Mouse (Mus musculus) thymus, postnatal 4 days (tissue): ENCODE results near the gene Hamp2.
"Not testable (repeated sequence)": the region's sequence is repeated elsewhere in the genome, so short reads cannot be mapped to it uniquely, and the experiment has no call there.

Source experiments
- DNase-seq: peaks from one replicate; pipeline ENCODE4 v3.0.0; 2021

Gene Hamp2

GRCm38 (mm10) chr7:30924581-30924980, at the start of gene Hamp2:
TSS of gene Hamp2 (minus strand) at chr7:30924681.
- DNase-seq: not testable (repeated sequence)

- peak; percentile 95 for DNase-seq
Observed at GRCm38 (mm10) chr7:30973501-30974289, 49.2 kb upstream of the Hamp2 start, which contains the start of gene Fam187b. TSS of gene Fam187b (plus strand) at chr7:30973790.

DNA sequence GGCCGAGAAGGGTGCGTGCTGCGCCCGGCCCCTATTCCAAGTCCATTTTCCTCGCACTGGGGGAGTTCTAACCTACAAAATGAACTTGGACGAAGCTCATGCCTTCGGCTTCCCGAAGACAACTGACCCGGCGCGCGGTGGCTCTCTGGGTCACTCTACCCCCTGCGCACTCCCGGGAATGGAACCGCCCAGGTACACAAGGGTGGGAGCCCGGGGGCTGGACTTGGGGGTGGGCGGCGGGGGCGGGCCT, 48.7 kb upstream of the Hamp2 start, which contains the start of gene Lsr:
TSS of gene Lsr (minus strand) at position 214 of the 250 bp plus-strand sequence.
- no peak for DNase-seq

- no peak for DNase-seq
Observed at GRCm38 (mm10) chr7:30972426-30973250, 48.2 kb upstream of the Hamp2 start.

DNA sequence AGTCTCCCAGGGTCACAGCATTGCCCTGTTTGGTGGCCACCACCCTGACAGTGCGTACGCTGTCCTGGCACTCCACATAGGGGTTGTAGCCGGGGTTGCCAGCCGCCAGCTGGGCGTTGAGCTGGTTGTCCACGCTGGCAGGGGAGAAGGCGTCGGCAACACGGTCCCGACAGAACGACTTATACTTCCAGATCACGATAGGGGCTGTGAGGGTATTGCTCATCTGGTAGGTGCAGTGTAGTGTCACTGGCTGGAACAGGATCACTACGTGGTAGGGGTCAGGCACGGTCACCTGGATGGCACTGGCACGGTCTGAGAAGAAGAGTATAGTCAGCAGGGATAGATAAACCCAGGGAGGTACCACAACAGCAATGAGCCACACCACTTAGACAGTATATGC, 47.4 kb upstream of the Hamp2 start:
- no peak for DNase-seq

DNA sequence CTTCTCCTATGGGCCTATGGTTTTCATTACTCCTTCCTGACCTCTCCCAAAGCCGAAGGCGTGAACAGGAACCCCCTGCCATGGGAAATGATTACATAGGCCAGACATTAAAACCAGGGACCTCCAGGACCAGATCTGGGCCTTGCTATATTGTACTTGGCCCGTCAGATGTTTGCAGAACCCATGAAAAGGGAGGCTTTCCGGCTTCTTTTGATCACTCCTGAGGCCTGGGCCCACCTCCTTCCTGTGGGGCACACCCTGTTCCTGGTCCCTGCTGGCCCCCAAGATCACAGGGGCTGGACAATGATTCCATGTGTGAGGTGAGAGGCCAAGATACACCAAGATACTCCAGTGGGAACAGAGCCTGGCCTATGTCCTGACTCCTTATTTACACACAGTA, 44.7 kb upstream of the Hamp2 start:
- DNase-seq: no peak

GRCm38 (mm10) chr7:30968611-30969010, 44.1 kb upstream of the Hamp2 start:
- peak; percentile 16 for DNase-seq

- DNase-seq: peak; percentile 13
Observed at GRCm38 (mm10) chr7:30966657-30967056, 42.2 kb upstream of the Hamp2 start.

DNA sequence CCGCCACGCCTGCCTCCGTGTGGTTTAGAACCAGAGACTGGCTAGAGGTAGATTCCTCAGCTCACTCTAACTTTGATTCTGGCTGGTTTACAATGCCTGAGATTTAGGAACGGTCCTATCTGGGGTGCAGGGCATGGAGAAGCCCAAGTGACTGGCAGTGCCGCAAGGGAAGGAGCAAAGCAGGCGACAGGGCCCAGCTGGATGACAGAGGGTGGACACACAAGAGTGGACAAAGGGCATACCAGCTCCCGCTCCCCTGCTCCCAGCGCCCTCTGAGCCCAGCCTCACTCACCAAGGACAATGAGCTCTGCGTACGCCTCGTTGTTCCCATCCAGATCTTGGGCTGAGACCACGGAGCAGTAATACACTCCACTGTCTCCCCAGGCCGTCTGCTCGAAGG, 41.2 kb upstream of the Hamp2 start:
- peak; percentile 16 for DNase-seq

GRCm38 (mm10) chr7:30964366-30964765, 39.9 kb upstream of the Hamp2 start:
- DNase-seq: no peak

DNA sequence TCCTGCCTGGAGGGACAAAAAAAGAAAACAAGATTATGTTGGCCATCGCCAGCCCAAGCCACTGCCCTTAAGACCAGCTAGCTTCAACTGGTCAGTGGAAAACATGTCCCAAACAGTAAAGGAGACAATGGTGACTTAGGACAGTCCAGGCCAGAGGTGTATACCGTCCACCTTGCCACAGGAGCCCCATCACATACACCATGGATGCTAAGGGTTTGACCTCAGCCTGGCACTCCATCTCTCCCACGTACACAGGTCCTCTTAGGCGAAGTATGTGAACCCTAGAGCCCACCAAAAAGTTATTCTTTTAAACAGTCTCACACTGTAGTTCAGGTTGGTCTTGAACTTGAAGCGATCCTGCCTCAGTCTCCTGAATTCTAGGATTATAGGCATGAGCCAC, 38.4 kb upstream of the Hamp2 start:
- no peak for DNase-seq

DNA sequence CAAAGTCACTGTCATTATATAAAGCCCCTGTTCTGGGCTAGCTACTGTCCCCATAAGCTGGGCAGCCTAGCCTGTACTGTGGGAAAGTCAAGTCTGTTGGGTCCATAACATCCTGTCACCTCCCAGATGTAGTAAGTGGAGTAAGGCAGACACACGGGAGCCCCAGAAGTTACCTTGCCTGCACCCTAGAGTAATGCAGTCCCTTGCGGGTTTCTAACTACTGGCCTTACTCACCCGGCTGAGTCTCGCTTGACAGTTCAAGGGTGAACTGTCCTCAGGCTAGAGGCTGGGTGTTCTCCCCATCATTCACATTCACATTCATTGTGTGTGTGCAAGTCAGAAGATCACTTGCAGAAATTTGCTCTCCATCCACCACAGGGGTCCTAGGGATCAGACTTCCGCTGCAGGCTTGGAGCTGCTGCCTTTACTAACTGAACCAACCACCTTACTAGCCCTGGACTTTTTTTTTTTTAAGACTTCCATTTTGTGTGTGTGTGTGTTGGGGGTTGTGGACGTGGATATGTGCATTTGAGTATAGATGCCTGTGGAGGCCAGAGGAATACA, 35.4 kb upstream of the Hamp2 start:
- DNase-seq: peak; percentile 9

- peak; percentile 19 for DNase-seq
Observed at GRCm38 (mm10) chr7:30958866-30959487, 34.5 kb upstream of the Hamp2 start.

DNA sequence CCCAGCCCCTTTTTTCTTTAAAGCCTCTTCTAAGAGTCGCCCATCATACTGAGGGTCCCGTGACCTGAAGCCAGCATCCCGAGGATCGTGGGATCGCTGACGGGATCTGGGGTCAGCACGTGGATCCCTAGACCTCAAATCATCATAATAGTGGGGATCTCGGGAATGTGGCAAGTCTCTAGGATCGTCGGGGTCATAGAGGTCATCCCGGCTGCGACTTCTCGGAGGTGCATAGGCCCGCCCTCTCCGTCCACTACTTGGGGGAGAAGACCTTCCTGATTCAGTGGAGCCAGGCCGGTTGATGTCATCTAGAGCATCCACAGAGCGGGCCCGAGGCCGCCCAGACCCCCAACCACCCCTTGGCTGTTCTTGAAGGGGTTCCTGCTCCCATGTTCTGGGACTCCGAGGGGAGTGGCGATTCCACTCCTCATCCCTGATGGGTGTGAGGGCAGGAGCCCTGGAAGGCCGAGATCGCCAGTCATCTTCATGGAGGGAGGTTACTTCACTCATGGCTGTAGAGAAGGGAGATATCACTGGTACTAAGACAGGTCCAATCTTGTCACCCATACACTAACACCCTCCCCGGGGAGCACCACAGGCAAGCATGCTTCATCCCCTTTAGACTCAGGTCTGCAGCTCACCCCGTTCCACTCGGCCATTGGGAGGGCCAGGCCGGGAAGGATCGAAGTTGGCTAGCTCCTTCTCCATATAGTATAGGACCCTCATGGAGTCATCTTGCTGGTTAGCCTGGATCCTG, 33.8 kb upstream of the Hamp2 start:
- peak; percentile 37 for DNase-seq

- DNase-seq: peak; percentile 95
Observed at GRCm38 (mm10) chr7:30957367-30957783, 32.9 kb upstream of the Hamp2 start.

- DNase-seq: peak; percentile 84
Observed at GRCm38 (mm10) chr7:30956756-30957366, 32.4 kb upstream of the Hamp2 start, which contains the start of gene Usf2. TSS of gene Usf2 (minus strand) at chr7:30956803.

GRCm38 (mm10) chr7:30956357-30956751, 31.9 kb upstream of the Hamp2 start:
- DNase-seq: peak; percentile 76

GRCm38 (mm10) chr7:30955584-30956356, 31.3 kb upstream of the Hamp2 start:
- DNase-seq: peak; percentile 89

GRCm38 (mm10) chr7:30954971-30955520, 30.6 kb upstream of the Hamp2 start:
- DNase-seq: peak; percentile 19

DNA sequence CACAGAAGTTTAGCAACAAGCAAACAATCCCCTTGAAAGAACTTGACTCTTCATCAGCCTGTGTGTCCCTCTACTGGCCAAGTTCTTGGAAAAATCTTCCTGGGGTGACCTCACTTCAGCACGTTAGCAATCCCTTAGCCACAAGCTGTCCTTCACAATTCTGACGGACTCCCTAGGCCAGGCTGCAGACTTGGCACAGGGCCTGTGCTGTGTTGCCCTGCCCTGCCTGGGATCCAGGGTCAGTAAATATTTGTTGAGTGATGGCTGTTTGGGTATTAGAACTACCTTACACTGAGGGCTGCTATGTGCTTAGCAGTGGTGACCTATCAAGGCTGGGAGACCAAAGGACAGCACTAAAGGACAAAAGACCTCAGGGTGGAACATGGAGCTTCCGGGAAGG, 29.6 kb upstream of the Hamp2 start:
- no peak for DNase-seq

- DNase-seq: no peak
Observed at GRCm38 (mm10) chr7:30953459-30953858, 29.0 kb upstream of the Hamp2 start.
